Mouse (Mus musculus) adipocyte (in vitro differentiated cells): Measurements from ENCODE around the gene Gm49387.

Source experiments
- DNase-seq: peaks from one replicate; pipeline ENCODE4 v3.0.0-alpha.2; 2016; ENCODE audit warnings: low spot score

Gene Gm49387

DNA sequence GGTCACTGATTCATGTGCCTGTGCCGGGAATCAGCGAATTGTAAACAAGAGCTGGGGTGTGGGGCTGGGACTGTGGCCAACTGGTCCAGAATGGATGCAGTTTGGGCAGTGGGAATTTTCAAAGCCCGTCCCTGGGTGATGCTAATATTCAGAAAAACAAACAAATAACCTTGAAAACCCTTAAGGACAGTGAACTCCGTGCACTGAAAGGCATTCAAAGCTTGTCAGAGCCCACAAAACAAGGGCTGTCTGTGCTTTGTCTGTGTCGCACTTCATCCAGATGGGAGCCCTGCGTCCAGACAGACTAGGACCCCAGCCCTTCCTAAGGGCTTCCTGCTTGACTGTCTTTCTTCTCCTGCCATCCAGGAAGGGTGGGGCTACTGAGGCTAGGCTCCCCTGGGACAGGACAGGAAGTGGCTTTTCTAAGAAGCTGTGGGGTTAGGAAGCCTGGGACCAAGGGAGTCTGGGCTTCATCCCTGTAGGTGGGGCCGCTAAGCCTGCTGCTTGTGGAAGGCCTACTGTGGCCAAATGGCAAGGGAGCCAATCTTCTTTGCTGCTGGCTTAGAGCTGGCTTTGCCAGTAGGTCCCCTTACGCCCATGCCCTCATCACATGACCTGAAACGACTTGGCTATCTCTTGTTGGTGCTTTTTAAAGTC lies 22.0 kb upstream of the Gm49387 start:
- DNase-seq: peak; percentile 76

DNA sequence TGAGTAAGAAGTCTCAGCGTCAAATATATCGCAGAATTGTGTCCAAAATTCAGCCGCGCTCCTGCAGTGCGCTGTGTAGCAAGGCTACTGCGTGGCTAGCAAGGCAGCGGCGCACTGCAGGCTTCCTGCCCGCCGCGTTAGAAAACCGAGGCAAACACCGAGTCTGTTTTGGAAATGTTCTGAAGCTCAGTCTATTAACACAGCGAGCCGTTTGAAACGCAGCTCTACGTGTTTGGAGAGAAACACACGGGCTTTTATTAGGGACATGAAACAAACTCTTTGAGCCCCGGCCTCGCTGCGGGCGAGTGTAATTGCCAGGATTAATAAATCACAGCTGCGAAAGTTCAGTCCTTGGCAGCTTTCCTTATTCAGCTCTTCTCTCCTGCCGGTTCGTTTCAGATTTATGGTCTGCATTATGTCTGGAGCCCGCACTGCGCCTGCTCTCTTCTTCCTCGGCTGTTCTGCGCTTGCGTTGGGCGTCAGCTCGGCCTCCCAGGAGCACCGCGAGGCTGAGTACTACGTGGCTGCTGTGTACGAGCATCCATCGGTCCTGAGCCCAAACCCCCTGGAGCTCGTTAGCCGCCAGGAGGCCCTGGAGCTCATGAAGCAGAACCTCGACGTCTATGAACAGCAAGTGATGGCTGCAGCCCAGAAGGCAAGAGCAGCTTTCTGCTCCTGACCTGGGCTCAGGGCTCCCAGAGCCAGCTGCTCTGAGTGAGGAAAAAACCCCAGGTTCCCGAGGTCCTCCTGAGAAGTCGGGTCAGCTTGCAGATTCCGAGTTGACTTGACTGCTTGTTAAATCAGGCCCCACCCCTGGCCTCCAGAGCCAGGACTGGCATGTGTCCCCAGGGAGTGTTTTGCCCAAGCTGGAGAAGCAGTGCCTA lies 21.2 kb upstream of the Gm49387 start:
- peak; percentile 99 for DNase-seq

DNA sequence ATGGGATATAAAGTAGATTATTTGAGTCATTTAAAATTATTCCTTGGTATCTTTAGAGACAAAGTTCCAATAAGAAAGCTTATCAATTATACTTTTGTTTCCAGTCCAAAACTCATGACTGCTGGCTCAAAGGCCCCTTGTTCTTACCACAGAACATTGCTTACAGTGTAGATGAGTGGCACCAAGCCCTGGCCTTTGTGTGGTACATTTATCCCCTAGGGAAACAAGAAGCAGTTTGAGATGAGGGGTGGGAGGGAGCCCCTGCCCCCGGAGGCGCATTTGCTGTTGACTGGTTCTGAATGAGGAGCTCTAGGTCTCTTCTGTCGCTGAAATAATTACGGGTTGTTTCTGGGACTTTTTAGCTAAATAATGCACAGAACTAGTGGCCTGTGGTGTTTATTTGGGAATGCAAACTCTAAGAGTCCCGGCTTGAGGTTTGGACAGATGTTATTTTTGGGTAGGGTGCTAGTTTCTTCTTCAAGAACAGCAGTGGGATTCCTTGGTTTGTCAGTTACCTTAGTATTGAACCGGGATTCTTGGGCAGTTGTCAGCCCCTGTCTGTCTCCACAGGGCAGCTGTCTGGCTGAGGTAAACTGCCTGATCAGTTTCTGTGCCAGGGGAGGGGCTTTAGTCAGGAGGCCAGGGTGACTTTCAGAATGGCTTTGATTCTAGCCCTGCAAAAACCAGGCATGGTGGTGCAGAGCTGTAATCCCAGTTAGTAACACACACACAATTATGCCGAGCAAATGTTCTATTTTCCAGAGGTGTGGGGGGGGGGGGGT lies 19.8 kb upstream of the Gm49387 start:
- DNase-seq: peak; percentile 56

- DNase-seq: peak; percentile 71
Measured at GRCm38 (mm10) chr14:31659501-31660181, 19.0 kb upstream of the Gm49387 start.

- DNase-seq: no peak
Measured at GRCm38 (mm10) chr14:31658126-31658680, 17.5 kb upstream of the Gm49387 start.

DNA sequence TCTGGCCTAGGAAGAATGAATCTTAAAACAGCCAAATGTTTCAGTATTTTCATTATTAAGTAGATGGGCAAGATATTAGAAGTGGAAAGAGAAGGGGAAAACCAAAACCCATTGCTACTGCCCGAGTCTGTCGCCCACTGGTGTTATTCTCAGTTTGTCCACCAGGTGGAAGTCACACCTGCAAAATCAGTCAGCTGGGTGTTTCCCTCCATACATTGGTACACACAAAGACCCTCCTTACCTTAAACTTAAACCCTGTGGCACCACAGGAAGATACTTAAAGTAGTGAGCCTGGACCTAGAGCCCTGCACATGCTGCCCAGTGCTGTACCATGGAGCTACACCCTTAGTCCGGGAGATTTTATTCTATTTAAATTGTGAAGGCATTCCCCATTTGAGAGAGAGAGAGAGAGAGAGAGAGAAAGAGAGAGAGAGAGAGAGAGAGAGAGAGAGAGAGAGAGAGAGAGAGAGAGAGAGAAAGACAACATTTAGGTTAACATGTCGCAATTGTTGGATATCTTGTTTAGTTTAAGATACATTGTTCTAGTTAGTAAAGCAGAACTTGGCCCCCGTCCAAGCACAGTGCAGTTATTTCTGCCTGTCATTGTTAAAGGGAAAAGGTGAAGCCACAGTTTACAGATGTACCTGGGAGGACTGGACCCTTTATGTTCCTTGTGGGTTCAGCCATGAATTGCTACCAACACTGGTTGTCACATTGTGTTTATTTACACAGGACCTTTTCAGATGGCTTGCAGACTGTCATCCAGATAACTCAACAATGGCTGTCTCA lies 16.4 kb upstream of the Gm49387 start:
- peak; percentile 83 for DNase-seq

- DNase-seq: no peak
Measured at GRCm38 (mm10) chr14:31656386-31656785, 15.7 kb upstream of the Gm49387 start.

DNA sequence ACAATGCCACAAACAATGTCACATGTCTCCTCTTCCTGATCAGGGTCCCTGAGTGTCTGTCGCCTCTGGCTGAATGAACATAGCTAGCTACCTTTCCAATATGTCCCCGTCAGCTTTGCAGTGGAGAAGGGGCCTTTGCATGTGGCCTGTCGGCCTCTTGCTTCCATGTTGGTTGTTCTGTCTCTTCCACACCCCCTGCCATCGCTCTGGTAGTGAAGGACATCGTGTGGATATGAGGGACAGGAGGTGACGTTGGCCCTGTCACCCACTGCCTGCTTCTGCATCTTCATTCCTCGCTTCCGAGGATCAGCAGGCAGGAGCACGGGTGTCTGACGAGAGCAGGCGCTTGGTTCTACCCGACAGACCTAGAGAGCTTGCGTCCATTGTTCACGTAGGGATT lies 14.7 kb upstream of the Gm49387 start:
- no peak for DNase-seq

- peak; percentile 75 for DNase-seq
Measured at GRCm38 (mm10) chr14:31654816-31655215, 14.1 kb upstream of the Gm49387 start.

GRCm38 (mm10) chr14:31653101-31653875 lies 12.6 kb upstream of the Gm49387 start:
- no peak for DNase-seq

- DNase-seq: no peak
Measured at GRCm38 (mm10) chr14:31652624-31653023, 11.9 kb upstream of the Gm49387 start.

DNA sequence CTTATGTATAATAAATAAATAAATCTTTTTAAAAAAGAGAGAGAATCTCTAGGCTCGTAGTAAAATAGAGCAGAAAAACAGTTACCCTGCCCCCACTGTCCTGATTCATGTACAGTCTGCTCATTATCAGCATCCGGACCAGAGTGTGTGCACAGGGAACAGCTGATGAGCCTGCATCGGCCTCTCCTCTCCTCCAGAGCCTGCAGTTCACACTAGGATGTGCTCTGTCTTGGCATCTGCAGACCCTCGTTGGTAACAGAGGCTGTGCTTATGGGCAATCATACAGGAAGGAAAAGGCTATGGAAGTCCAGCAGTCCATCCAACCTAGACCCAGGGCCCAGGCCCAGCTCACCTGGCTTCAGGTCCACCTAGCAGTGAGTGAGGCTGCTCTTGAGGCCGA lies 11.4 kb upstream of the Gm49387 start:
- no peak for DNase-seq

DNA sequence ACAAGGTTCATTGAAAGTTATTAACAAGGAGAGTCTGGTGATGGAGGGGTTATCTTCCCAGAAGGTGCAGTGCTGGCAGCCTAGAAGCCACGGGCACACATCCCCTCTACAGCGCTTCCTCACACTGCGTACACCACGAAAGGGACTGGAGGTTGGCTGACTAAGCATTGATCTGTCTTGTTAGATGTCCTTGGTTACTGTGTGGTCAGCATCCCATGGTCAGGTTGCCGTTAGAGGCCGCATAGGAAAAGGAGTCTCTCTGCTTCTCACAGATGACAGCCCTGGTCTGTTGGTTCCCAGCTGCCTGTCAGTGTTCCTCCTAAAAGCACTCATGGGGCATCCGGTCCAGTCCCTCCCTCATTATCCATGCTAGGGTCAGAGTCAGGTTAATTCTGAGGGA lies 10.5 kb upstream of the Gm49387 start:
- no peak for DNase-seq

GRCm38 (mm10) chr14:31650347-31650746 lies 9.7 kb upstream of the Gm49387 start:
- DNase-seq: no peak

GRCm38 (mm10) chr14:31647991-31648390 lies 7.3 kb upstream of the Gm49387 start:
- DNase-seq: no peak

- peak; percentile 76 for DNase-seq
Measured at GRCm38 (mm10) chr14:31645920-31646319, 5.2 kb upstream of the Gm49387 start.

DNA sequence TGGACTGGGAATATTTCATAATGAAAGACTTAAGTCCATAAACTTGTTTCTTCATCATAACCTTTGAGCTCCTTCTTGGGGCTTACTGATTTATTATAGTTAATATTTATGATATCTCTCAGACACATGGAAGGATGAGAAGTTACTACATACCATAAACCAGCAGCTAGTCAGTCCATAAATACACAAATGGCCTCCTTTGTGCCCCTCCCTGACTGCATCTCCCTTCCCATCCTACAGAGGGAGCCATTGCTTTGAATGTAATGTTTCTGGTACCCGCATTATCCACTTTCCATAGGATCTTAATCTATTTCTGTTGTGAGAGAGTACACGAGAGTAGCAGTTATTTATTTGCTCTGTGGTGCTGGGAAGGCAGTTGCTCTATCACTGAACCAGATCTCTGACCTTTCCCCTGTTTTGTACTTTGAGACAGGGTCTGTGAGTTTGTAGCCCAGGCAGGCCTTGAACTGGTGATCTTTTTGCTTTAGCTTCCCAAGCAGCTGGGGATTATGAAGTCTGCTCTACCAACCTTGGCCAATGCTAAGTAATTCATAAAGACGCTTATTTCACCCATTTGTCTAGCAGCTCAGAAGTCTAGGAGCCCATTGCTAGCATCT lies 4.4 kb upstream of the Gm49387 start:
- DNase-seq: peak; percentile 62

- peak; percentile 92 for DNase-seq
Measured at GRCm38 (mm10) chr14:31644183-31644830, 3.6 kb upstream of the Gm49387 start.

GRCm38 (mm10) chr14:31641506-31642155 lies 953 bp upstream of the Gm49387 start:
- DNase-seq: no peak
